Mouse (Mus musculus) c-Kit-positive CD71-negative TER-119-negative erythroid progenitor cells, embryonic 14.5 days (primary cell): ENCODE results near the gene Vmn1r115.
"Not testable (repeated sequence)": the region's sequence is repeated elsewhere in the genome, so short reads cannot be mapped to it uniquely, and the experiment has no call there.

ENCODE experiments used
- DNase-seq: peaks from one replicate; pipeline ENCODE4 v3.0.0-alpha.2; 2013; ENCODE audit warnings: low read depth

Vmn1r115 gene

GRCm38 (mm10) chr7:20844885-20845284 lies at the start of gene Vmn1r115:
TSS of gene Vmn1r115 (minus strand) at chr7:20844985.
- not testable (repeated sequence) for DNase-seq

- DNase-seq = not testable (repeated sequence)
These were observed 39.2 kb upstream of the Vmn1r115 start, which contains the start of gene Vmn1r117 for GRCm38 (mm10) chr7:20884021-20884420. TSS of gene Vmn1r117 (minus strand) at chr7:20884121.

GRCm38 (mm10) chr7:20871956-20872355 lies 27.2 kb upstream of the Vmn1r115 start, which contains the start of gene Vmn1r116:
TSS of gene Vmn1r116 (plus strand) at chr7:20872256.
- DNase-seq = not testable (repeated sequence)

- DNase-seq = not testable (repeated sequence)
These were observed 32.7 kb downstream of the Vmn1r115 start, which contains the start of gene Vmn1r114 for GRCm38 (mm10) chr7:20812086-20812485. TSS of gene Vmn1r114 (minus strand) at chr7:20812186.
